Mouse (Mus musculus) kidney, adult 2 months (tissue): ENCODE measurements at regions not wholly inside any gene's neighbourhood (a gene's known extent, or its start where the extent isn't known, plus 50 kb on each side); places are given as distances from the start of the nearest gene placed in this dataset.

Source experiments
- CTCF ChIP-seq: fragments of 200-500 bp; conservative IDR thresholded peaks from 2 replicates; pipeline ENCODE4 v1.5.1; 2011; ENCODE audit warnings: low read depth, mild to moderate bottlenecking, control low read depth, low read length, moderate library complexity, mixed read lengths; ENCODE audit not compliant: insufficient read depth, insufficient read length
- POLR2A ChIP-seq: fragments of 200-500 bp; IDR thresholded peaks from one replicate; pipeline ENCODE4 v1.6.1; 2011; ENCODE audit warnings: low read depth, low read length, control low read depth

DNA sequence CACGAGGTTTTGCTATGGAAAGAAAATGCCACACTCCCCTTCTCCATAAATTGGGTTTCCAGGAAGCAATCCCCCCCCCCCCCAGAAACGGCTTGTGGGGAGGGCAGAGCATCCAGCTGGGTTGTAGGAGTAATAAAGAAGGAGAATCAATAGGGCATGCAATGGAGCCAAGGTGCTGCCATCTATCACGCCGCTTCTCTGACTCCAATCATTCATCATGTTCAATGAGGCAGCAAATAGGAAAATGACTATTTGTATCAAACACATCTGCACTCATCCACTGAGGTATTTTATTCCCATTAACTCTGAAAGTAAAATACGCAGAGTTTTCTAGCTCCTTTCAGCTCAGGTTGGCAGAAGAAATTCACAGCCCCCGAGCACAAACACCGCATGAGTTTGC is 103.5 kb upstream of the Tbca start:
- no peak for TF ChIP-seq CTCF
- no peak for TF ChIP-seq POLR2A
